Mouse (Mus musculus) heart, postnatal 0 days (tissue): ENCODE data around the gene Dera.

Source experiments
- CTCF ChIP-seq: IDR thresholded peaks from 2 replicates; pipeline ENCODE4 v1.5.1; 2016; ENCODE audit warnings: antibody characterized with exemption, control low read depth, low read depth
- EP300 ChIP-seq: IDR thresholded peaks from 2 replicates; pipeline ENCODE4 v1.6.1; 2016; ENCODE audit warnings: antibody characterized with exemption, low read depth

DNA sequence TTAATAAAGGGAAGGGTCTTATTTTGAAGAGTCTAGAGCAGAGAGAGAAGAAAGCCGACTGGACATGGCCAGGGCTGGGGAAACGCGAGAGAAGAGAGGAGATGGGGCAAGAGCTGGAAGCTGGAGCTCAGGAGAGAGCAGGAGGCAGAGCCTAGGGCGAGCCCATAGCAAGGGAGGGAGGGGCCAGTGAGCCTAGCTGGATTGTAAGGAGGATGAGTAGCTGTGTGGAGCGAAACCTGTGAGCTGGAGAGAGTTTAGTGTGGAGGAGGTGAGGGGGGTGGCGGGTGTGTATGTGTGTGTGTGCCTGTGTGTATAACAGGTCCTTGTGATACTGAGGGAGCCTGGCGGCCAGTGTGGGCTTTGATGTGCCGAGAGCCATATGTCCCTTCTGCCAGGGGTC lies 5.3 kb downstream of the Dera start:
- TF ChIP-seq CTCF (no peak), EP300 (no peak)
